Mouse (Mus musculus) thymus, adult 18-20 months (tissue): Measurements from ENCODE around the gene Slitrk2.

ENCODE experiments used
- DNase-seq, 2 experiments: peaks; one replicate each; pipeline ENCODE4 v3.0.0; 2022; ENCODE audit warnings: mixed read lengths in 2 of 2

Gene Slitrk2

GRCm38 (mm10) chrX:66648911-66649620 lies at the start of gene Slitrk2:
Slitrk2 (plus strand) TSS chrX:66649318.
- DNase-seq: no peak

- DNase-seq: no peak
Observed at GRCm38 (mm10) chrX:66605490-66605889, 43.6 kb upstream of the Slitrk2 start.

GRCm38 (mm10) chrX:66652455-66653144 lies 3.5 kb downstream of the Slitrk2 start:
- no peak for DNase-seq

DNA sequence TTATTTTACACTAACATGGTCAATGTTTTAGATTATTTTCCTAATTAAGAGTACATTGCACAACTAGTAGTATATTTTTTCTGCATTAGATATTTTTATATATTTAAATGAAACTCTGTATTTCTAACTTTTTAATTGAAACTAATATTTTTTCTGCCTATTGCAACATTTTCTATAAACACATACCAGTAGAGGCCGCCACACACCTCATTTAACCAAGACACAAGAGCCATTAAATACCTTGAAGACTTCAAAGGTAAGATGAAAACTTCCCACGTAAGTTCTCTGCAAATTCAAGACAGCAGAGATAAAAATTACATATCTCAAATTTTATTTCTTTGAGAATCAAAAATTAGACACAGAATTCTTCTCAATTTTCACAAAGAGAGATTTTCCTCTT lies 8.2 kb downstream of the Slitrk2 start:
- no peak for DNase-seq

DNA sequence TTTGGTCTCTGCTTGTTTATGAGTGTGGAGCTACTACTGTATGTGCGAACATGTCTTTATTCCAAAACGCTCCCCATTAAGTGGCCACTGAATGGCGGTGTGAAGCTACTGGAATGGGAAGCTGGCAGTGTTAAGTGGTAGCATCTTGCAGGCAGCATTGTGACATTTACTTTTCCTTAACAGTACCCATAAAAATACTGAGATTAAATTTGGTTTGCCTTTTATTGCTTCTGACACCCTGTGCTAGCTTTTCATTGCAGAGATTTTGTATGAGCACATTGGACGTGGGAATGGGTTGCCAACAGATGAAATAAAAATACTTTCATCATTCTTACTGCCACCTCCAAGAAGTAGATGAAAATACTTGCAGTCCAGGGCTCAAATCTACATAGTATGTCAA lies 27.8 kb downstream of the Slitrk2 start:
- DNase-seq: no peak

DNA sequence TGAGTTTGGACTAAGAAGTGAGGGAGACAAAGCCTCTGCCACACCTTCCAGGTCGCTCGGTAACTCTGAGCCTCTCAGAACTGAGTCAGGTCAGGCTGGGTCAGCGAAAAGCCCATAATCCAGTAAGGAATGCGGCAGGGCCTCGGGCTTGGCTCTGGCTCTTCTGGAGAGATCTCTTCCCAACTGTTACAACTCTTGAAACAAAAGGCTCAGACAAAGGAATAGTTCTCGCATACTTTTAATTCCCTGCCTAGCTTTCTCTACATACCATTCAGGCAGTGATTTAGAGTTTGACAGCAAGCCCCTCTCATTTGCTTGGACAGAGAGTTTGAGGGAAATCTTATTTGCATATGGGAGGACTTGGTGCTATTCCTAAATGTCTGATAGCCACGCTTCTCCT lies 29.5 kb downstream of the Slitrk2 start:
- DNase-seq: no peak
